Mouse (Mus musculus) regulatory T cell (primary cell): ENCODE measurements around the gene Olfr1369-ps1.

ENCODE experiments used
- in situ Hi-C: fragments of 300-600 bp; cut with MboI, MseI; formaldehyde crosslinking; loops from one replicate; pipeline ENCODE4 v1.15.1; 2025; ENCODE audit warnings: high pct_unique_total_duplicates

Olfr1369-ps1 gene

DNA sequence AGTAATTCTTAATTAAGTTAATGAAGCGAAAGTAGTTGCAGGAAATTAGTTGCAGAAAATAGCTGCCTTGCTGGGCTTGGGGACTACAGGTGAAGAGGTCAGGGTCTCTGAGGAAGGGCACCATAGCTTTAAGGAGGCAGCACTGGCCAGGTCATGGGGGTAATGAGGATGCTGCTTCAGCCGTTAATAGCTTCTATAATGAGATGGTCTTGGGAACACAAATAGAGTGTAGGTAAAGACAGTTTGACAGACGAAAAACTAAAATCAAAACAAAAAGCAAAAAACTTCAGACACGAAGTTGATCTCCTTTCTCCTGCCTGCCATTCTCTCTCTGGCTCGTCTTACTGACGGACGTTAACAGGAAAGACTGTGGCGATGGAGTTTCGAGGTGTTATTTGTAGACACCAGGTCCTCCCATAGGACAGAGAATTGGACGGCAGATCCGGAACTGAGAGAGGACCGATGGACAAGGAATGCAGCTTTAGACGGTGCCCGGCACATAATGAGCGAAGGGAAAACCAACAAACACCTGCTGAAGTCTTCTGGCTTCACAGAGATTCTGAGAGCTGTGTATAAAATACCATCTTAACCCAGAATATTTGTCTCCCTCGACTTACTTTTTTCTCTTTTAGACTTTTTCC is 57.2 kb downstream of the Olfr1369-ps1 start:
- in situ Hi-C loops: loop anchor here (10.0 kb wide), 2 partner anchors 546 to 746 kb away; partner anchors contain the start of genes Hist1h2ai, Hist1h2bl and Hist1h3h
